Mouse (Mus musculus) left cerebral cortex, postnatal 4 days (tissue): ENCODE results near the gene Immp2l. TPM values are rescaled to one million over a fixed set of nuclear protein-coding genes. Genes with fewer than 3 reads are reported as not detected.
A peak's percentile ranks its signal among the peaks of the same experiment; 100 is the strongest.

Source experiments
- DNase-seq: peaks from one replicate; pipeline ENCODE4 v3.0.0-alpha.2; 2022
- intact Hi-C: fragments of 180-260 bp; cut with DNase I; formaldehyde crosslinking; loops from one replicate; pipeline ENCODE4 v1.15.1; 2025
- total RNA-seq, 2 experiments: library from RNA; stranded (reverse); gene quantifications; 2 replicates each; pipeline ENCODE4 v1.2.3; 2021

The Immp2l gene
- total RNA-seq, 2 experiments from 2014 or later = 3.6 to 3.9 TPM

DNA sequence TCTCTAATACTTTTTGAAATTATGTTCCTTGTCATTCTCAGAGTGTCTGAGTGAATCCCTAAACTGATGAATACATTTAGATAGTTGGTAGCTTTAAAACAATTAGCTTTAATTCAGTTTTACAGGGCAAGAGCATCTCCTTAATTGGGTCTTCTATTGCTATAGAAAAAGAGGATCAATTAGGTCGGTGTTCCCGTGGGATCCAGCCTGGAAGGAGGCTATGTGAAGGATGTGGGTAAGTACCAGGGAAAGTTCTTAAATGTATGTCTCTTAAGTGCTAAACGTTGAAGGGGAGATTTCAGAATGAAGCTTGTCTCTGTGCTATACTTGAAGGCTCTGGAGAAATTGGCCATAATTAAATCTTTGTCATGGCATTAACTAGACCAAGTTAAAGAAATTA, 283.1 kb downstream of the Immp2l start:
- DNase-seq = no peak
- intact Hi-C loops = no loop called here

GRCm38 (mm10) chr12:41308726-41309680, 285.1 kb downstream of the Immp2l start:
- DNase-seq = no peak
- intact Hi-C loops = no loop called here

DNA sequence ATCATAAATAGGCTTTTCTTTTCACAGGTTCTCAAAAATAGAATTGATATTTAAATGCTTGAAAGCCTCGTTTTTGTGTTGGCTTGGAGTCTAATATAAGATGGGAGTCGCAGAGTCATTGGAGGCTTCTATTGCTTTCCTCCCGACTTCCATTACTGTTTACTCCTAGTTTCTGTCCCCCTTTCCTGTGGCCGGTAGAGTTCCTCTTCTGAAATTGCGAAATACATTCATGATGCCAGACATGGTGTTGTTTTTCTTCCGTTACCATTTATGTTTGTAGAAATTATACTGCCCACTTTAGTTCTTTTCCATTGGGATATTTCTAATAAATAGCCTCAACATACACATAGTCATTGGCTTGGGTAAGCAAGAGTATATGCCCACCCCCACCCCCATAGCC, 289.5 kb downstream of the Immp2l start:
- DNase-seq = no peak

GRCm38 (mm10) chr12:41314811-41315461, 291.0 kb downstream of the Immp2l start:
- intact Hi-C loops = no loop called here

More for the DNA sequence above, 289.5 kb downstream of the Immp2l start:
- intact Hi-C loops = no loop called here

GRCm38 (mm10) chr12:41315871-41316270, 292.0 kb downstream of the Immp2l start:
- no peak for DNase-seq
- intact Hi-C loops = no loop called here

More at GRCm38 (mm10) chr12:41314811-41315461, 291.0 kb downstream of the Immp2l start:
- DNase-seq = no peak

DNA sequence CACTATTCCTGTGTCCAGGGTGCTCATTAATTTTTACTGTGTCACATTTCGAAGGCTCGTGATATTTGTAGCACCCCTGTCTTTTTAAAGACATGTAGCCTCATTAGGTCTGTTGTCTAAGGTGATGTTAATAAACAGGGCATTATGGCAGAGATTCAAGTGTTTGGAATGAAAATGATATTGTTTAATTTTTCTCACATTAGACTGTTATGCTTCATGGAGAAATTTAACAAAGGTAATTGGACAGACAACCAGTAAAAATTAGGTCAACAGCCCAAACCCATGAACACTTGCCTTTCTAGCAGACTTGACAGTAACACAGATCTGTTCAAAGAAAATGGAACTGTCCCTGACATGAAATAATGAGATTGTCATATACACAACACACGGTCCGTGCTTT, 292.5 kb downstream of the Immp2l start:
- intact Hi-C loops = no loop called here

GRCm38 (mm10) chr12:41317431-41317830, 293.5 kb downstream of the Immp2l start:
- DNase-seq = peak; percentile 12
- intact Hi-C loops = no loop called here

More for the DNA sequence above, 292.5 kb downstream of the Immp2l start:
- DNase-seq = no peak

GRCm38 (mm10) chr12:41322018-41322417, 298.1 kb downstream of the Immp2l start:
- intact Hi-C loops = no loop called here
- no peak for DNase-seq

GRCm38 (mm10) chr12:41324418-41324817, 300.5 kb downstream of the Immp2l start:
- intact Hi-C loops = no loop called here
- DNase-seq = no peak

DNA sequence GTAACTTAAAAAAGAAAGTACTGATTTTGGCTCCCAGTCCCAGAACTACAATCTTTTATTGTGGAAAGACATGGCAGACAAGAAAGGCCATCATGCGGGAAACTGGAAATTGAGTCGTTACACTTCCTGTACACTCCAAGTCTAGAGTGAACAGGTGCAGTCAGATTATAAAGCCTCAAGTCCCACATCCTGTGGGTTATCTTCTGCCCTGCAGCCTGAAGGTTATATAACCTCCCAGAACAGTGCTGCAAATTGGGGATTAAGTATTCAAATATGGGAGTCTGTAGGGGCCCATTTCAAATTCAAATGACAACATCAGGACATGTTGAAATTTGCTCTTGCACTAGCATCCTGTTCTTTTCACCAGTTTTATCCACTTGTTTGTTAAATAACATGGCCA, 301.9 kb downstream of the Immp2l start:
- DNase-seq = no peak
- intact Hi-C loops = no loop called here

DNA sequence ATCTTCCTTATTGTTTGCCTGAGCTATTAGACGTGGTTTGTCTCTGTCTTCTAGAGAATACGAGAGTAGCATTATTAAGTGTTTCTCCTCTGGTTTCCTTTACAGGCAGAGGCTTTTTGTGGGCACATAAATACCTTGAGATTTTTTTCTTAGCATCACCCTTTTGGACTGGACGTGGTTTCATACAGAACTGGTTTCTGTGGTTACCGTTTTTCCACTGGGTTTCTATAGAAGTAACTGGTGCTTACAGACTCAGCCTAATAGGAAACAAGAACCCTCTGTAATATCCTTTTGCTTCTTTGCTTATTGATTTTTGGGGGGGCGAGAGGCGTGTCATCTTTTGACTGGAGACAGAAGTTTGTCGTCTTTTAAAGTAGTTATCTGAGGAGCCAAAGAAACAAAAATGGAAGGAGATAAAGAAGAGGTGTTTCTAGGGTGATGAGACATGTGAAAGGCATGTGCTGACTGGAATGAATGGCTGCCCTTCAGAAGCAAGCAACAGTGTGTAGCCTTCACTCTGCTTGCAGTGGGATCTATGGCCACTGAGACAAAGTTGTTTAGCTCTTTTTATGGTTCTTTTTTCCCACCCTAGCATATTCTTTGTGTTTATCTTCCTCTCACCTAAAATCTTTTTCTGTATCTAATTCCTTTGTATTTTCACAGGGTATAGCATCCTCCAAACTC, 307.2 kb downstream of the Immp2l start:
- DNase-seq = no peak
- intact Hi-C loops = no loop called here

GRCm38 (mm10) chr12:41345621-41346020, 321.7 kb downstream of the Immp2l start:
- intact Hi-C loops = no loop called here
- no peak for DNase-seq

DNA sequence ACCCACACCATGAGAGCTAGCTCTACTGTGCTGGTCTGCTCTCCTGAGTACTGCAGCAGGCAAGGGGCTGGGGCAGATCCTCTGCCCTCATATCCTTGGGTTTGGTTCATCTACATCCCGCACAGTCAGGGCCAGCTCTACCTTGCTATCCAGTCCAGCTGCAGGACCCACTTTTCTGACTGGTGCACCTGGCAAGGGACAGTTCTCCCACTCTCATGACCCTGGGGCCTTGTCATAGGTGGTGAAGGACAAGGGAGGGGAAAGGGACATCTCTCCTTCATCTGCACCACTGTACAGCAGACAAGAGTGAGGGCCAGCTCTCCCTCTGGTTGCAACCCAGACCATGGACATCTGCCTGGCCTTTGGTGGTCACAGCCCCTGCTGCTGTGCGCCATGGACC, 323.6 kb downstream of the Immp2l start:
- intact Hi-C loops = no loop called here
- DNase-seq = no peak

- no peak for DNase-seq
- intact Hi-C loops = no loop called here
Measured at GRCm38 (mm10) chr12:41349386-41349785, 325.5 kb downstream of the Immp2l start.

- DNase-seq = no peak
- intact Hi-C loops = no loop called here
Measured at GRCm38 (mm10) chr12:41349814-41350213, 325.9 kb downstream of the Immp2l start.

DNA sequence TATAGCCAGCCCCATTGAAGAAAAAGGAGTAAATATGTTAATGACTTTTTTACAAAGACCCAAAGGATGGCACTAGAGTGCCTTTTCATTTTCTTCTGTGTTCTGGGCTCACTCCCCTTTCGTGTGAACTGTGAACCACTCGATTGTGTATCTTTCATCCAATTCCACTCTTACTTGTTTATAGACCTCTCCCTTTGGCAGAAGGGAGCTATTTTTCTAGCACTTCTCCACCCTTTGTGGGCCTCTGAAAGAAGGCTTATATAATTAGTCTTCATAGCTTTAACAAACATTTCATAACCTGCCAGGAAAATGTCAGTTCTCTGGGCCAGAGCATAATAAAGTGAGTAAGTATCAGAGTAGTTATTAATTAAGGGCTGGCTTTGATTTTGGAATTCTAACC, 327.4 kb downstream of the Immp2l start:
- no peak for DNase-seq
- intact Hi-C loops = no loop called here

- no peak for DNase-seq
- intact Hi-C loops = no loop called here
Measured at GRCm38 (mm10) chr12:41354857-41355256, 331.0 kb downstream of the Immp2l start.

- intact Hi-C loops = no loop called here
- DNase-seq = no peak
Measured at GRCm38 (mm10) chr12:41356040-41356439, 332.1 kb downstream of the Immp2l start.

GRCm38 (mm10) chr12:41386685-41387084, 362.8 kb downstream of the Immp2l start:
- intact Hi-C loops = no loop called here
- no peak for DNase-seq

- intact Hi-C loops = no loop called here
- no peak for DNase-seq
Measured at GRCm38 (mm10) chr12:41394231-41394630, 370.3 kb downstream of the Immp2l start.

- intact Hi-C loops = no loop called here
- DNase-seq = no peak
Measured at GRCm38 (mm10) chr12:41401136-41401535, 377.2 kb downstream of the Immp2l start.
